Mouse (Mus musculus) liver, embryonic 14.5 days (tissue): ENCODE data around the gene Cdh13. TPM values are rescaled to one million over a fixed set of nuclear protein-coding genes. Genes with fewer than 3 reads are reported as not detected.

Experiments
- ATAC-seq: fragments of 200-750 bp; cut with Nextera tagmentation; 2 replicates; pipeline ENCODE4 v1.8.0; 2017; ENCODE audit warnings: moderate number of reproducible peaks, mild to moderate bottlenecking, moderate library complexity; ENCODE audit not compliant: insufficient read depth
- DNase-seq, 3 experiments: peaks; one replicate each; pipeline ENCODE4 v3.0.0-alpha.2; 2012 to 2013; ENCODE audit warnings: low read depth in 3 of 3, low spot score in 3 of 3
- H3K27ac ChIP-seq: fragments of 300-500 bp; sonication (generic); 2 replicates; pipeline ENCODE4 v1.5.1; 2014; ENCODE audit warnings: moderate library complexity, mild to moderate bottlenecking, control low read depth, inconsistent platforms
- H3K27me3 ChIP-seq: fragments of 300-500 bp; sonication (generic); 2 replicates; pipeline ENCODE4 v1.6.1; 2014; ENCODE audit warnings: mild to moderate bottlenecking, low read length, moderate library complexity; ENCODE audit not compliant: control insufficient read depth, insufficient read depth
- H3K36me3 ChIP-seq: fragments of 300-500 bp; sonication (generic); replicated peaks from 2 replicates; pipeline ENCODE4 v1.6.1; 2014; ENCODE audit warnings: low read depth; ENCODE audit not compliant: control insufficient read depth, insufficient read depth
- H3K4me1 ChIP-seq, 2 experiments: fragments of 200-500 bp in 1 of 2; fragments of 300-500 bp in 1 of 2; sonication (generic) in 1 of 2; replicated peaks; 2 replicates each; pipeline ENCODE4 v1.6.1; 2012 to 2014; ENCODE audit warnings: antibody characterized with exemption in 1 of 2, inconsistent platforms in 1 of 2, low read length in 1 of 2; ENCODE audit not compliant: control insufficient read depth in 2 of 2, insufficient read depth in 2 of 2
- H3K4me2 ChIP-seq: fragments of 300-500 bp; sonication (generic); 2 replicates; pipeline ENCODE4 v1.6.1; 2014; ENCODE audit warnings: low read depth, mild to moderate bottlenecking, control low read depth, moderate library complexity
- H3K4me3 ChIP-seq, 2 experiments: fragments of 200-500 bp in 1 of 2; fragments of 300-500 bp in 1 of 2; sonication (generic) in 1 of 2; 2 replicates each; pipeline ENCODE4 v1.5.1; 2012 to 2014; ENCODE audit warnings: low read depth in 2 of 2, low read length in 2 of 2, mild to moderate bottlenecking in 2 of 2, control low read depth in 1 of 2, inconsistent platforms in 1 of 2, moderate library complexity in 1 of 2; ENCODE audit not compliant: insufficient read depth in 1 of 2
- H3K9ac ChIP-seq: fragments of 300-500 bp; sonication (generic); replicated peaks from 2 replicates; pipeline ENCODE4 v1.6.1; 2014; ENCODE audit warnings: mild to moderate bottlenecking, control low read depth, moderate library complexity
- H3K9me3 ChIP-seq: fragments of 300-500 bp; sonication (generic); 2 replicates; pipeline ENCODE4 v1.6.1; 2016; ENCODE audit warnings: low read length, mixed read lengths; ENCODE audit not compliant: control insufficient read depth
- CTCF ChIP-seq: IDR thresholded peaks from 2 replicates; pipeline ENCODE4 v1.5.1; 2016; ENCODE audit warnings: antibody characterized with exemption, low read depth, control low read depth
- EP300 ChIP-seq: IDR thresholded peaks from 2 replicates; pipeline ENCODE4 v1.6.1; 2016; ENCODE audit warnings: antibody characterized with exemption, low read depth
- WGBS: fragments of 180-500 bp; shearing (Covaris S2); extraction: QIAGEN DNeasy Blood & Tissue Kit; methylation state at CpG from one replicate; pipeline ENCODE4 v1.1.7; 2014; ENCODE audit not compliant: insufficient replicate concordance; 5-methylcytosine and 5-hydroxymethylcytosine counted together
- polyA plus RNA-seq, 2 experiments: library from polyadenylated mRNA; depleted of rRNA in 1 of 2; stranded (reverse) in 1 of 2; unstranded in 1 of 2; fragments of >200 nt; fragmentation: Nextera tagmentation in 1 of 2; extraction: Ambion mirVana in 1 of 2; gene quantifications; 2 replicates each; pipeline versions ENCODE4 v1.2.1 to v1.2.3; 2012 to 2014

Cdh13 gene
- polyA plus RNA-seq, 2 experiments: 0.15 to 0.43 TPM

DNA sequence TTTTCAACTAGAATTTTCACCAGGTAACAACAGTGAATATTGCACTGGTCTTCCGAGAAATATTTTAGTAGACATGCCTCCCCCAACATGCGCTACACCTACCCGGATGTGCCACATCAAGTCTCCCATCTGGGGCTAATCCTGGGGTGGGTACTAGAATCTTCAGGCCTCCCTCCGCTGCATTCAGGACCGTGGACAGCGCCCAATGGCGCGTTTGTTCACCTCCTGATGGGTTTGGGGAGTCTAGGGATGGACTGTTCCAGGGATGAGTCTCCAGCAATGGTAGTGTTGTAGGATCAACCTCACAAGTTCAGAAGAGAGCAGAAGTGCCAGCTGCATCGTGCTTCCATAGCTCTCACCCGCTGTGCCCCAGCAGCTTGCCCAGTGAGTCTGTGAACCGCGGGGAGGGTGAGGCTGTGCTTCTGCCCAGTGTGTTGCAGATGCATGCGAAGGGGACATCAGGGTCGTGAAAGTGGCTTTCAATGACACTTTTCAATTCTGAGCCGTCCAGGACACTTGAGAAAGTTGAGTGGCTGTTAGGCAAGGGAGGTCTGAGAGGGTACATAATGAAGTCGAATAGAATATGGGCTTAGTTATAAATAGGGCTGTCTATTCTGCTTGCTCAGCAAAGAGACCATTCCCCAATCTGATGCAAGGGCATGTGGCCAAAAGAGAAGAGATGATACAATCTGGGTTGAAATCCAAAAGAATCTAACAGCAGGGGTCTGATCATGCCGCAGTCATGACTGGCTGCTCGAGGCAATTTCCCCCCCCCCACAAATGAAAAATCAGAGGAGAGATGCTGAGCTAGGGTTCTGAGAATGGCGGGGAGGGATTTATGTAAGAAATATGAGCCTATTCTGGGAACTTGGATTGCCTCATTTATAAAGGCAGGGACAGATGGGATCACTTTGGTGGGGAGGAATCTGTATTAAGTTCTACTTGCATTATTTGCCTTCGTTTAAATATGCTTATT is 668.5 kb downstream of the Cdh13 start:
- no peak for ATAC-seq
- Histone ChIP-seq H3K9me3 (no peaks in the 10 kb centered on the region), H3K27me3 (no peaks in the 10 kb centered on the region), H3K4me3 (no peak overlapping the region), H3K4me1 (no peaks in the 10 kb centered on the region), H3K36me3 (no peaks in the 10 kb centered on the region), H3K4me2 (no peak overlapping the region), H3K27ac (no peak overlapping the region), H3K9ac (no peak overlapping the region)
- 50% methylated on average over 20 of the region's 20 CpGs for WGBS
- no peak for DNase-seq
- TF ChIP-seq EP300: no peak
- no peak for TF ChIP-seq CTCF

DNA sequence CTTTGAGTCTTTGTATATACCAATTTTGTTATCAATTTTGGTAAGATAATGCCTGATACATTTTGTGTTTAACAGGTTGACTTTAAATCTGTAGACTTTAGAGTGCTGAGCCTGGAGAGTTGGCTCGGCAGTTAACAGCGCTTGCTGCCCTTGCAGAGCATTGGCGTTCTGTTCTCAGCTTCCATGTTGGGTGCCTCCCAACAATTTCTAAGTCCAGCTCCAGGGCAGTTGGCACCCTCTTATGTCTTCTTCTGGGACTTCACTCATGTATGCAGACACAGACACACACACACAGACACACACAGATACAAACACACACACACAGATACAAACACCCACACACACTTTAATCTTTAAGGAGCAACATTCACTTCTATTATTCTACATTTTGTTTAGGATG is 672.6 kb downstream of the Cdh13 start:
- no peaks in the 10 kb centered on the region for H3K9me3 ChIP-seq
- 74% methylated on average over 3 of the region's 3 CpGs for WGBS
- no peak for DNase-seq
- H3K4me3 ChIP-seq: no peak overlapping the region
- no peaks in the 10 kb centered on the region for H3K27me3 ChIP-seq
- H3K4me2 ChIP-seq: no peak overlapping the region
- no peaks in the 10 kb centered on the region for H3K4me1 ChIP-seq
- no peak overlapping the region for H3K27ac ChIP-seq
- TF ChIP-seq CTCF (no peak), EP300 (no peak)
- no peaks in the 10 kb centered on the region for H3K36me3 ChIP-seq
- no peak overlapping the region for H3K9ac ChIP-seq
- no peak for ATAC-seq

DNA sequence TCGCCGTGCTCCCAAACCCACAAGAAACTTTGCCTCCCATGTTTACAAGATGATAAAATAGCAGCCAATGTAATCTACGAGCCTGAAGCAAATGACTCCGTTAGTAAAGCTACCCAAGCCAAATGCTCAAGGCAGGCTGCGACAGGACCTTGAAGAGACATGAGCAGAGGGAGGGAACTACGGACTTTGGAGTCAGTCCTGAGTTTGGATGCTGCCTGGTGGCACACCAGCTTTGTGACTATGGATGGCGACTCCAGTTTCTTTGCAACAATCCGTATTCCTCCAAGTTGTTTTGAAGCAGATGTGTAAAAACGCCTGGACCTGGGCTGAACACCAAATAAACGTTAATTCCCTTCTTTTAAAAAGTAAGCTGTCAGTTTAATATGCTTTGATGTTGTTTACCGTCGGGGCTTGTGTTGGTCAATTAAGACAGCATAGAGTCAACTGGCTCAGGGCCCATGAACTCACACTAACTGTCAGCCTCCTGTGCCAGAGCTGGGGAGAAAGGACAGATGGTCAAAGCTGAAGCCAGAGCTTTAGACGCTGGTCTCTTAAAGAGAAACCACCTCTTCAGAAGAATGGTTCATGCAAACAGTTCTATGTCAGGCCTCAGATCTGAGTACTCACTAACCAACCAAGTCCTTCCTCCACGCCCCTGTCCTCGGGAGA is 678.5 kb downstream of the Cdh13 start:
- WGBS: 65% methylated on average over 15 of the region's 15 CpGs
- Histone ChIP-seq H3K27me3 (no peaks in the 10 kb centered on the region), H3K4me2 (no peak overlapping the region), H3K9me3 (no peaks in the 10 kb centered on the region), H3K9ac (no peak overlapping the region), H3K4me1 (no peaks in the 10 kb centered on the region), H3K4me3 (no peak overlapping the region), H3K36me3 (no peaks in the 10 kb centered on the region), H3K27ac (no peak overlapping the region)
- no peak for DNase-seq
- no peak for ATAC-seq
- TF ChIP-seq CTCF (no peak), EP300 (no peak)

GRCm38 (mm10) chr8:118965101-118965840 is 681.7 kb downstream of the Cdh13 start:
- ATAC-seq (no peak), DNase-seq (no peak)
- TF ChIP-seq CTCF: no peak
- TF ChIP-seq EP300: no peak
- 63% methylated on average over 15 of the region's 15 CpGs for WGBS
- Histone ChIP-seq H3K9me3 (no peaks in the 10 kb centered on the region), H3K27me3 (no peaks in the 10 kb centered on the region), H3K4me2 (no peak overlapping the region), H3K4me3 (no peak overlapping the region), H3K27ac (no peak overlapping the region), H3K9ac (no peak overlapping the region), H3K4me1 (no peaks in the 10 kb centered on the region), H3K36me3 (no peaks in the 10 kb centered on the region)
